Mouse (Mus musculus) liver, adult 2 months (tissue): Measurements from ENCODE around the gene Ptpn11. TPM values are rescaled to one million over a fixed set of nuclear protein-coding genes. Genes with fewer than 3 reads are reported as not detected.

ENCODE experiments used
- DNase-seq: peaks from one replicate; pipeline ENCODE4 v3.0.0-alpha.2; 2011; ENCODE audit warnings: low read depth, low spot score; ENCODE audit errors: extremely low read depth
- H3K27ac ChIP-seq: fragments of 200-500 bp; replicated peaks from 2 replicates; pipeline ENCODE4 v1.5.1; 2012; ENCODE audit warnings: low read depth, mild to moderate bottlenecking, control low read depth, inconsistent platforms, low read length; ENCODE audit not compliant: insufficient read depth
- H3K27me3 ChIP-seq: fragments of 200-500 bp; 2 replicates; pipeline ENCODE4 v1.6.1; 2012; ENCODE audit warnings: mild to moderate bottlenecking, moderate library complexity, low read length, inconsistent platforms; ENCODE audit not compliant: control insufficient read depth, insufficient read depth
- H3K36me3 ChIP-seq: fragments of 200-500 bp; 2 replicates; pipeline ENCODE4 v1.6.1; 2012; ENCODE audit warnings: low read length, inconsistent platforms; ENCODE audit not compliant: control insufficient read depth, insufficient read depth
- H3K4me1 ChIP-seq: fragments of 200-500 bp; 2 replicates; pipeline ENCODE4 v1.6.1; 2011; ENCODE audit warnings: low read length; ENCODE audit not compliant: control insufficient read depth, insufficient read depth
- H3K4me3 ChIP-seq: fragments of 200-500 bp; 2 replicates; pipeline ENCODE4 v1.5.1; 2011; ENCODE audit warnings: low read depth, mild to moderate bottlenecking, control low read depth, low read length, moderate library complexity; ENCODE audit not compliant: insufficient read depth
- H3K79me2 ChIP-seq: fragments of 200-500 bp; 2 replicates; pipeline ENCODE4 v1.6.1; 2012; ENCODE audit warnings: inconsistent platforms, mild to moderate bottlenecking, low read length, moderate library complexity; ENCODE audit not compliant: control insufficient read depth, insufficient read depth
- H3K9ac ChIP-seq: fragments of 200-500 bp; 2 replicates; pipeline ENCODE4 v1.6.1; 2012; ENCODE audit warnings: low read depth, mild to moderate bottlenecking, control low read depth, inconsistent platforms, low read length
- CTCF ChIP-seq: fragments of 200-500 bp; IDR thresholded peaks from 2 replicates; pipeline ENCODE4 v1.5.1; 2011; ENCODE audit warnings: low read depth, low read length, control low read depth
- POLR2A ChIP-seq: fragments of 200-500 bp; IDR thresholded peaks from 2 replicates; pipeline ENCODE4 v1.6.1; 2011; ENCODE audit warnings: low read length, control low read depth; ENCODE audit not compliant: insufficient read depth; ENCODE audit errors: extremely low read depth
- WGBS: fragments of 180-500 bp; shearing (Covaris S2); methylation state at CpG from one replicate; pipeline ENCODE4 v1.1.7; 2018; 5-methylcytosine and 5-hydroxymethylcytosine counted together
- polyA plus RNA-seq: library from polyadenylated mRNA; depleted of rRNA; stranded (reverse); fragments of >200 nt; gene quantifications from 2 replicates; pipeline ENCODE4 v1.2.3, GENCODE M21; 2012; rRNA removed
- total RNA-seq: library from RNA; depleted of rRNA; stranded (reverse); fragments of >200 nt; gene quantifications from 2 replicates; pipeline ENCODE4 v1.2.3, GENCODE M21; 2014; rRNA removed

The Ptpn11 gene
- total and polyA plus RNA-seq, 2 experiments = 15.6 to 23.1 TPM

DNA sequence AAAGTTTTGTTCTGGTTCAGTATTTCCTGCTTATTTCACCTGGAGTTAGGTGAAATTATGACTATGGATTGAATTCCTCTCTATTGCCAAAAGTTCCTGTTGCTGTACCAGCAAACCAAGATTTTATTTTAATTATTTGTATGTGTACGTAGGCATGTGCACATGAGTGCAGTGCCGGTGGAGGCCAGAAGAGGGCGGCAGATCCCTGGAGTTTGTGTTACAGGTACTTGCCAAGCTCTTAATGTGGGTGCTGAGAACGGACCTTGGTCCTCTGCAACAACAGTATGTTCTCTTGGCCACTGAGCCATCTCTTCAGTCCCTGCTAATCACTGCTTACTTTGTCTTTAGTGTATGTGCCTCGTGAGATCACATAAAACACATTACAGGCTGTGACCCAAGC, 109.4 kb downstream of the Ptpn11 start:
- Histone ChIP-seq H3K27me3 (no peaks in the 10 kb centered on the region), H3K27ac (no peak overlapping the region), H3K4me1 (no peaks in the 10 kb centered on the region), H3K9ac (no peak overlapping the region), H3K4me3 (no peak overlapping the region), H3K79me2 (no peaks in the 10 kb centered on the region), H3K36me3 (no peaks in the 10 kb centered on the region)
- 76% methylated on average over 5 of the region's 5 CpGs for WGBS
- DNase-seq = no peak
- TF ChIP-seq CTCF = 0 out of 2 replicates have a peak, but pooled peaks have one; percentile 6
- no peak for TF ChIP-seq POLR2A

Other genes starting within 250 kb of the Ptpn11 start
- gene Rph3a, start 181.3 kb downstream of the Ptpn11 start, total RNA-seq = 0.07 TPM in 1 of 2 replicates, not detected in the other
- not detected in 2 replicates for gene Rph3a, start 181.3 kb downstream of the Ptpn11 start, polyA plus RNA-seq
- gene Rpl6, start 13.1 kb upstream of the Ptpn11 start, total RNA-seq = 135 and 163 TPM in 2 replicates
- 122 and 146 TPM in 2 replicates for gene Rpl6, start 13.1 kb upstream of the Ptpn11 start, polyA plus RNA-seq
- 9.7 and 10.0 TPM in 2 replicates for gene Hectd4, start 28.8 kb upstream of the Ptpn11 start, total RNA-seq
- gene Hectd4, start 28.8 kb upstream of the Ptpn11 start, polyA plus RNA-seq = 5.5 and 7.6 TPM in 2 replicates
- 49.5 and 53.7 TPM in 2 replicates for gene Trafd1, start 194.2 kb upstream of the Ptpn11 start, total RNA-seq
- gene Trafd1, start 194.2 kb upstream of the Ptpn11 start, polyA plus RNA-seq = 53.2 and 67.0 TPM in 2 replicates
- gene Naa25, start 206.5 kb upstream of the Ptpn11 start, total RNA-seq = 8.6 and 8.9 TPM in 2 replicates
- gene Naa25, start 206.5 kb upstream of the Ptpn11 start, polyA plus RNA-seq = 5.8 and 7.6 TPM in 2 replicates